In the genomic region with DNA sequence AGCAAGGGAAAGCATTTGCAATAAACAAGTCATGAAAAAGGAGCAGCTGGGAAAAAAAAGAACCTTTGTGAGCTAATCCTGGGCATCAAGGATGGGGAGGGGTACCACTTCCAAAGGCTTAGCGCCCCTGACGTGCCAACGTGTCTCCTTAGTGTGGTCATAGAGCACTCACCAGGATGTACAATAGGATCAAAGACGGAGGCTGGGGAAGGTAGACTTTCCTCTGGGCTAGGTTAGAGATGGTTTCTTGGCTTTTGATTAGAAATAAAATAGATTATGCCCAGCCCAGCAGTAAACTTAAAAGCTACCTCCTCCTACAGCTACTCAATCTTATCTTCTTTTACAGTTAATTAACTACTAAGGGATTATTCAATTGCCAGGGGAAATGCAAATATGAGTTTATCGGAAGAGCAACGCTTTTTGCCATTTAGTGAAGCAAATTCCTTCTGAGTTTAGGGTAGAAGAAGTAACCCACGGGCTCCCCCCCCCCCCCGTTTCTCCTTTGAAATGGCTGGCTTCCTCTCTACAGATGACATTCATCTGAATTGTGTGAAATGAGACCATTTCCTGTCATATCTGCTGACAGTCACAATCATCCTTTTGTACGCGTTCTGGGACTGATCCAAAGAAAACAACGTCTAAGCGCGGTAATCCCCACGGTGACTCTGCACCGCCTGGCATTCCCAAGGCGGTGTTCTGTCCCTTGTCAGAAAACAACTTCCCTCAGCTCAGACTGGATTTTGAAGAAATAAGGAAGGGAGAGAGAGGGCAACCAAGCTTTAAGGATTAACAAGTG, we compare ENCODE assay signal across 8 mouse cellular contexts.
DNase-seq lines count a peak whose midpoint lies in the region; ATAC-seq and TF ChIP-seq lines count a peak whose summit lies in the region.

No protein-coding gene starts in this region.

- no peak overlapping the region for H3K9ac ChIP-seq in heart, embryonic 16.5 days (ENCODE audit: low read length)
- H3K9ac ChIP-seq in lung, embryonic 16.5 days (ENCODE audit: low read length), result no peak overlapping the region

- peak; percentile 16; the same call in 1 of the 2 replicates for ATAC-seq in frontal cortex, adult (ENCODE audit: low TSS enrichment)
- peak; percentile 59 for ATAC-seq in heart, embryonic 16.5 days (replicated peaks; ENCODE audit: extremely low read depth, insufficient read depth, low FRiP score)
- ATAC-seq in lung, embryonic 16.5 days (ENCODE audit: low read depth), result peak; percentile 75
- no peak for ATAC-seq in megakaryocyte-erythroid progenitor cell, adult 5-6 weeks (replicated peaks; ENCODE audit: low FRiP score, low TSS enrichment, poor library complexity, severe bottlenecking)

- peak overlapping the region; percentile 39 for H3K4me3 ChIP-seq in bone marrow macrophage, adult 2 months (ENCODE audit: insufficient read depth, low read length)
- H3K4me3 ChIP-seq in heart, embryonic 16.5 days (ENCODE audit: low read length), result no peak overlapping the region
- H3K4me3 ChIP-seq in lung, embryonic 16.5 days (ENCODE audit: low read length), result no peak overlapping the region

- H3K4me1 ChIP-seq in bone marrow macrophage, adult 2 months (ENCODE audit: control insufficient read depth, insufficient read depth, low read length), result peaks cover 29% of the 10 kb centered on the region
- H3K4me1 ChIP-seq in heart, embryonic 16.5 days (ENCODE audit: control insufficient read depth, insufficient read depth, low read length), result peaks cover 14% of the 10 kb centered on the region
- peaks cover 11% of the 10 kb centered on the region for H3K4me1 ChIP-seq in lung, embryonic 16.5 days (replicated peaks; ENCODE audit: control insufficient read depth, insufficient read depth, low read length)

- WGBS in heart, embryonic 16.5 days, result 39% methylated on average over 16 of the region's 16 CpGs
- 31% methylated on average over 16 of the region's 16 CpGs for WGBS in lung, embryonic 16.5 days

- no peaks in the 10 kb centered on the region for H3K9me3 ChIP-seq in heart, embryonic 16.5 days (replicated peaks; ENCODE audit: control insufficient read depth, low read length)
- no peaks in the 10 kb centered on the region for H3K9me3 ChIP-seq in lung, embryonic 16.5 days (ENCODE audit: control insufficient read depth, low read length)

- H3K4me2 ChIP-seq in heart, embryonic 16.5 days (ENCODE audit: low read depth, low read length), result peak overlapping the region; percentile 36
- peak overlapping the region; percentile 12; the same call in 1 of the 2 replicates for H3K4me2 ChIP-seq in lung, embryonic 16.5 days (ENCODE audit: low read depth, low read length)

- DNase-seq in frontal cortex, postnatal 36 days (ENCODE audit: low spot score in 2 of 2), result no peak
- DNase-seq in adrenal gland, postnatal 25 days, result no peak
- DNase-seq in frontal cortex, postnatal 14 days (ENCODE audit: low spot score in 2 of 2), result no peak

- TF ChIP-seq CTCF in bone marrow macrophage, adult 2 months (IDR thresholded peaks at IDR 0.05; ENCODE audit: low read depth, low read length), result no peak

- H3K27me3 ChIP-seq in heart, embryonic 16.5 days (ENCODE audit: control insufficient read depth, insufficient read depth, low read length), result no peaks in the 10 kb centered on the region
- no peaks in the 10 kb centered on the region for H3K27me3 ChIP-seq in lung, embryonic 16.5 days (ENCODE audit: control insufficient read depth, insufficient read depth, low read depth, low read length)

- H3K36me3 ChIP-seq in heart, embryonic 16.5 days (ENCODE audit: control insufficient read depth, insufficient read depth), result peaks cover 15% of the 10 kb centered on the region
- peaks cover 11% of the 10 kb centered on the region; the same call in 1 of the 2 replicates for H3K36me3 ChIP-seq in lung, embryonic 16.5 days (ENCODE audit: control insufficient read depth, insufficient read depth, low read length)

- TF ChIP-seq POLR2A in bone marrow macrophage, adult 2 months (IDR thresholded peaks at IDR 0.05; ENCODE audit: borderline replicate concordance, low read depth, low read length), result no peak

- peak overlapping the region; percentile 81 for H3K27ac ChIP-seq in bone marrow macrophage, adult 2 months (ENCODE audit: insufficient read depth, low read depth, low read length)
- peak overlapping the region; percentile 67 for H3K27ac ChIP-seq in heart, embryonic 16.5 days (ENCODE audit: low read length)
- peak overlapping the region; percentile 62 for H3K27ac ChIP-seq in lung, embryonic 16.5 days (ENCODE audit: low read length)
